Mouse (Mus musculus): Measurements from ENCODE around the gene Vps45. TPM values are rescaled to one million over a fixed set of nuclear protein-coding genes. Genes with fewer than 3 reads are reported as not detected.
"Not testable (repeated sequence)": the region's sequence is repeated elsewhere in the genome, so short reads cannot be mapped to it uniquely, and the experiment has no call there.

Vps45 gene
- polyA plus RNA-seq, 1 experiment from 2014 or later: 20.4 TPM

- H3K4me2 ChIP-seq: no peak overlapping the region
- 84% methylated on average over 6 of the region's 6 CpGs for WGBS (ENCODE audit: insufficient replicate concordance)
Observed at GRCm38 (mm10) chr3:96055294-96055693, 3.0 kb downstream of the Vps45 start.

GRCm38 (mm10) chr3:96051839-96052238 lies 6.4 kb downstream of the Vps45 start:
- Histone ChIP-seq H3K4me1 (ENCODE audit: control insufficient read depth, insufficient read depth, low read length) (0 out of 2 replicates have a peak, but pooled peaks cover 2% of the 10 kb centered on the region), H3K9ac (ENCODE audit: low read depth, low read length) (no peak overlapping the region), H3K27me3 (ENCODE audit: control insufficient read depth, insufficient read depth, low read length) (no peaks in the 10 kb centered on the region), H3K4me2 (no peak overlapping the region), H3K36me3 (ENCODE audit: control insufficient read depth, insufficient read depth, low read length) (no peaks in the 10 kb centered on the region), H3K27ac (ENCODE audit: low read depth, low read length) (no peak overlapping the region), H3K4me3 (ENCODE audit: low read depth, low read length) (no peak overlapping the region), H3K9me3 (replicated peaks; ENCODE audit: control insufficient read depth, low read length) (no peaks in the 10 kb centered on the region)
- no peak for ATAC-seq (replicated peaks; ENCODE audit: insufficient number of reproducible peaks, low FRiP score, low TSS enrichment)
- WGBS (ENCODE audit: insufficient replicate concordance): 51% methylated on average over 2 of the region's 2 CpGs

More at GRCm38 (mm10) chr3:96055294-96055693, 3.0 kb downstream of the Vps45 start:
- no peak overlapping the region for H3K27ac ChIP-seq (ENCODE audit: low read depth, low read length)
- H3K9me3 ChIP-seq (replicated peaks; ENCODE audit: control insufficient read depth, low read length): no peaks in the 10 kb centered on the region
- H3K27me3 ChIP-seq (ENCODE audit: control insufficient read depth, insufficient read depth, low read length): no peaks in the 10 kb centered on the region
- H3K4me1 ChIP-seq (ENCODE audit: control insufficient read depth, insufficient read depth, low read length): 0 out of 2 replicates have a peak, but pooled peaks cover 3% of the 10 kb centered on the region
- no peak for ATAC-seq (replicated peaks; ENCODE audit: insufficient number of reproducible peaks, low FRiP score, low TSS enrichment)
- no peak overlapping the region for H3K4me3 ChIP-seq (ENCODE audit: low read depth, low read length)
- H3K9ac ChIP-seq (ENCODE audit: low read depth, low read length): no peak overlapping the region
- H3K36me3 ChIP-seq (ENCODE audit: control insufficient read depth, insufficient read depth, low read length): no peaks in the 10 kb centered on the region

- no peak overlapping the region for H3K9ac ChIP-seq (ENCODE audit: low read depth, low read length)
- ATAC-seq (replicated peaks; ENCODE audit: insufficient number of reproducible peaks, low FRiP score, low TSS enrichment): no peak
- H3K27ac ChIP-seq (ENCODE audit: low read depth, low read length): no peak overlapping the region
- H3K27me3 ChIP-seq (ENCODE audit: control insufficient read depth, insufficient read depth, low read length): no peaks in the 10 kb centered on the region
- H3K36me3 ChIP-seq (ENCODE audit: control insufficient read depth, insufficient read depth, low read length): no peaks in the 10 kb centered on the region
- no peaks in the 10 kb centered on the region for H3K4me1 ChIP-seq (ENCODE audit: control insufficient read depth, insufficient read depth, low read length)
- no peaks in the 10 kb centered on the region for H3K9me3 ChIP-seq (replicated peaks; ENCODE audit: control insufficient read depth, low read length)
- no peak overlapping the region for H3K4me3 ChIP-seq (ENCODE audit: low read depth, low read length)
- WGBS (ENCODE audit: insufficient replicate concordance): 76% methylated on average over 4 of the region's 4 CpGs
- no peak overlapping the region for H3K4me2 ChIP-seq
Observed at GRCm38 (mm10) chr3:96051186-96051585, 7.1 kb downstream of the Vps45 start.

GRCm38 (mm10) chr3:96050779-96051178 lies 7.5 kb downstream of the Vps45 start:
- no peaks in the 10 kb centered on the region for H3K4me1 ChIP-seq (ENCODE audit: control insufficient read depth, insufficient read depth, low read length)
- H3K9ac ChIP-seq (ENCODE audit: low read depth, low read length): no peak overlapping the region
- H3K9me3 ChIP-seq (replicated peaks; ENCODE audit: control insufficient read depth, low read length): no peaks in the 10 kb centered on the region
- WGBS (ENCODE audit: insufficient replicate concordance): 80% methylated on average over 7 of the region's 7 CpGs
- ATAC-seq (replicated peaks; ENCODE audit: insufficient number of reproducible peaks, low FRiP score, low TSS enrichment): no peak
- H3K27me3 ChIP-seq (ENCODE audit: control insufficient read depth, insufficient read depth, low read length): no peaks in the 10 kb centered on the region
- H3K27ac ChIP-seq (ENCODE audit: low read depth, low read length): no peak overlapping the region
- H3K4me2 ChIP-seq: no peak overlapping the region
- H3K36me3 ChIP-seq (ENCODE audit: control insufficient read depth, insufficient read depth, low read length): no peaks in the 10 kb centered on the region
- no peak overlapping the region for H3K4me3 ChIP-seq (ENCODE audit: low read depth, low read length)

GRCm38 (mm10) chr3:96044559-96044958 lies 13.7 kb downstream of the Vps45 start:
- H3K4me2 ChIP-seq; H3K27ac ChIP-seq (ENCODE audit: low read depth, low read length); H3K36me3 ChIP-seq (ENCODE audit: control insufficient read depth, insufficient read depth, low read length); H3K4me3 ChIP-seq (ENCODE audit: low read depth, low read length); H3K4me1 ChIP-seq (ENCODE audit: control insufficient read depth, insufficient read depth, low read length); ATAC-seq (replicated peaks; ENCODE audit: insufficient number of reproducible peaks, low FRiP score, low TSS enrichment); H3K27me3 ChIP-seq (ENCODE audit: control insufficient read depth, insufficient read depth, low read length); H3K9ac ChIP-seq (ENCODE audit: low read depth, low read length); H3K9me3 ChIP-seq (replicated peaks; ENCODE audit: control insufficient read depth, low read length): not testable (repeated sequence)
- 90% methylated on average over 3 of the region's 3 CpGs for WGBS (ENCODE audit: insufficient replicate concordance)

- no peaks in the 10 kb centered on the region for H3K36me3 ChIP-seq (ENCODE audit: control insufficient read depth, insufficient read depth, low read length)
- H3K27ac ChIP-seq (ENCODE audit: low read depth, low read length): no peak overlapping the region
- no peak overlapping the region for H3K4me2 ChIP-seq
- H3K4me1 ChIP-seq (ENCODE audit: control insufficient read depth, insufficient read depth, low read length): no peaks in the 10 kb centered on the region
- no peaks in the 10 kb centered on the region for H3K9me3 ChIP-seq (replicated peaks; ENCODE audit: control insufficient read depth, low read length)
- H3K27me3 ChIP-seq (ENCODE audit: control insufficient read depth, insufficient read depth, low read length): no peaks in the 10 kb centered on the region
- ATAC-seq (replicated peaks; ENCODE audit: insufficient number of reproducible peaks, low FRiP score, low TSS enrichment): no peak
- H3K4me3 ChIP-seq (ENCODE audit: low read depth, low read length): no peak overlapping the region
- no peak overlapping the region for H3K9ac ChIP-seq (ENCODE audit: low read depth, low read length)
- WGBS (ENCODE audit: insufficient replicate concordance): 46% methylated on average over 1 of the region's 1 CpGs
Observed at GRCm38 (mm10) chr3:96043104-96043503, 15.2 kb downstream of the Vps45 start.

GRCm38 (mm10) chr3:96041079-96041478 lies 17.2 kb downstream of the Vps45 start:
- H3K4me1 ChIP-seq (ENCODE audit: control insufficient read depth, insufficient read depth, low read length): no peaks in the 10 kb centered on the region
- no peaks in the 10 kb centered on the region for H3K36me3 ChIP-seq (ENCODE audit: control insufficient read depth, insufficient read depth, low read length)
- H3K4me3 ChIP-seq (ENCODE audit: low read depth, low read length): no peak overlapping the region
- no peak overlapping the region for H3K4me2 ChIP-seq
- ATAC-seq (replicated peaks; ENCODE audit: insufficient number of reproducible peaks, low FRiP score, low TSS enrichment): no peak
- no peak overlapping the region for H3K27ac ChIP-seq (ENCODE audit: low read depth, low read length)
- H3K9ac ChIP-seq (ENCODE audit: low read depth, low read length): no peak overlapping the region
- H3K9me3 ChIP-seq (replicated peaks; ENCODE audit: control insufficient read depth, low read length): no peaks in the 10 kb centered on the region
- 91% methylated on average over 6 of the region's 6 CpGs for WGBS (ENCODE audit: insufficient replicate concordance)
- no peaks in the 10 kb centered on the region for H3K27me3 ChIP-seq (ENCODE audit: control insufficient read depth, insufficient read depth, low read length)

GRCm38 (mm10) chr3:96040663-96041006 lies 17.6 kb downstream of the Vps45 start:
- Histone ChIP-seq H3K4me3 (ENCODE audit: low read depth, low read length) (no peak overlapping the region), H3K36me3 (ENCODE audit: control insufficient read depth, insufficient read depth, low read length) (no peaks in the 10 kb centered on the region), H3K27me3 (ENCODE audit: control insufficient read depth, insufficient read depth, low read length) (no peaks in the 10 kb centered on the region), H3K4me1 (ENCODE audit: control insufficient read depth, insufficient read depth, low read length) (no peaks in the 10 kb centered on the region), H3K4me2 (no peak overlapping the region), H3K9ac (ENCODE audit: low read depth, low read length) (no peak overlapping the region), H3K9me3 (replicated peaks; ENCODE audit: control insufficient read depth, low read length) (no peaks in the 10 kb centered on the region), H3K27ac (ENCODE audit: low read depth, low read length) (no peak overlapping the region)
- ATAC-seq (replicated peaks; ENCODE audit: insufficient number of reproducible peaks, low FRiP score, low TSS enrichment): no peak
- WGBS (ENCODE audit: insufficient replicate concordance): 84% methylated on average over 2 of the region's 2 CpGs

- no peak overlapping the region for H3K9ac ChIP-seq (ENCODE audit: low read depth, low read length)
- H3K4me1 ChIP-seq (ENCODE audit: control insufficient read depth, insufficient read depth, low read length): no peaks in the 10 kb centered on the region; the same call in 1 of the 2 replicates
- H3K9me3 ChIP-seq (replicated peaks; ENCODE audit: control insufficient read depth, low read length): no peaks in the 10 kb centered on the region
- H3K27me3 ChIP-seq (ENCODE audit: control insufficient read depth, insufficient read depth, low read length): no peaks in the 10 kb centered on the region
- no peak overlapping the region for H3K4me2 ChIP-seq
- no peak overlapping the region for H3K4me3 ChIP-seq (ENCODE audit: low read depth, low read length)
- H3K36me3 ChIP-seq (ENCODE audit: control insufficient read depth, insufficient read depth, low read length): no peaks in the 10 kb centered on the region
- no peak for ATAC-seq (replicated peaks; ENCODE audit: insufficient number of reproducible peaks, low FRiP score, low TSS enrichment)
- no peak overlapping the region for H3K27ac ChIP-seq (ENCODE audit: low read depth, low read length)
- 71% methylated on average over 9 of the region's 9 CpGs for WGBS (ENCODE audit: insufficient replicate concordance)
Observed at GRCm38 (mm10) chr3:96039857-96040662, 18.2 kb downstream of the Vps45 start.

Data from heart, embryonic 11.5 days (tissue).